Mouse (Mus musculus) thymus, adult 2 months (tissue): ENCODE data around the gene Paf1. TPM values are rescaled to one million over a fixed set of nuclear protein-coding genes. Genes with fewer than 3 reads are reported as not detected.

Experiments used
- DNase-seq: peaks from one replicate; pipeline ENCODE4 v3.0.0; 2021
- H3K27ac ChIP-seq: fragments of 200-500 bp; 2 replicates; pipeline ENCODE4 v1.5.1; 2012; ENCODE audit warnings: low read length, control low read depth; ENCODE audit not compliant: control insufficient read depth, insufficient read depth
- H3K27me3 ChIP-seq: fragments of 200-500 bp; 2 replicates; pipeline ENCODE4 v1.6.1; 2012; ENCODE audit warnings: mild to moderate bottlenecking, low read length, moderate library complexity, mixed read lengths; ENCODE audit not compliant: control insufficient read depth, insufficient read depth
- H3K36me3 ChIP-seq: fragments of 200-500 bp; 2 replicates; pipeline ENCODE4 v1.6.1; 2012; ENCODE audit warnings: mild to moderate bottlenecking, low read length, moderate library complexity; ENCODE audit not compliant: control insufficient read depth, insufficient read depth
- H3K4me1 ChIP-seq: fragments of 200-500 bp; replicated peaks from 2 replicates; pipeline ENCODE4 v1.6.1; 2012; ENCODE audit warnings: low read length; ENCODE audit not compliant: control insufficient read depth, insufficient read depth
- H3K4me3 ChIP-seq: fragments of 200-500 bp; 2 replicates; pipeline ENCODE4 v1.5.1; 2012; ENCODE audit warnings: mild to moderate bottlenecking, low read length, control low read depth, moderate library complexity; ENCODE audit not compliant: control insufficient read depth, insufficient read depth
- CTCF ChIP-seq: fragments of 200-500 bp; IDR thresholded peaks from 2 replicates; pipeline ENCODE4 v1.5.1; 2012; ENCODE audit warnings: mild to moderate bottlenecking, control low read depth, low read length, moderate library complexity, borderline replicate concordance; ENCODE audit not compliant: control insufficient read depth, poor library complexity, insufficient read depth; ENCODE audit errors: extremely low read depth
- POLR2A ChIP-seq: fragments of 200-500 bp; IDR thresholded peaks from 2 replicates; pipeline ENCODE4 v1.6.1; 2012; ENCODE audit warnings: mild to moderate bottlenecking, low read length, control low read depth, moderate library complexity; ENCODE audit not compliant: control insufficient read depth, poor library complexity, insufficient read depth; ENCODE audit errors: extremely low read depth
- WGBS: fragments of 180-500 bp; shearing (Covaris S2); methylation state at CpG from one replicate; pipeline ENCODE4 v1.1.7; 2018; 5-methylcytosine and 5-hydroxymethylcytosine counted together
- polyA plus RNA-seq: library from polyadenylated mRNA; depleted of rRNA; stranded (reverse); fragments of >200 nt; gene quantifications from 2 replicates; pipeline ENCODE4 v1.2.3, GENCODE M21; 2012

The Paf1 gene
- polyA plus RNA-seq, 1 experiment, result 146 TPM

- H3K27me3 ChIP-seq, result no peaks in the 10 kb centered on the region
- H3K4me3 ChIP-seq, result peak overlapping the region; percentile 70
- no peak overlapping the region for H3K27ac ChIP-seq
- 8% methylated on average over 22 of the region's 22 CpGs for WGBS
- peaks cover 29% of the 10 kb centered on the region; the same call in 1 of the 2 replicates for H3K36me3 ChIP-seq
- H3K4me1 ChIP-seq, result peaks cover 12% of the 10 kb centered on the region
- no peak for DNase-seq
- TF ChIP-seq POLR2A (no peak), CTCF (no peak)
These were observed 661 bp downstream of the Paf1 start for GRCm38 (mm10) chr7:28393272-28393951.

GRCm38 (mm10) chr7:28395425-28395824 is 2.7 kb downstream of the Paf1 start:
- no peak overlapping the region for H3K27ac ChIP-seq
- peaks cover 12% of the 10 kb centered on the region for H3K4me1 ChIP-seq
- H3K4me3 ChIP-seq, result no peak overlapping the region
- TF ChIP-seq CTCF (no peak), POLR2A (no peak)
- DNase-seq, result no peak
- H3K36me3 ChIP-seq, result peaks cover 46% of the 10 kb centered on the region
- no peaks in the 10 kb centered on the region for H3K27me3 ChIP-seq
- WGBS, result 99% methylated on average over 4 of the region's 4 CpGs

GRCm38 (mm10) chr7:28398000-28398399 is 5.2 kb downstream of the Paf1 start:
- H3K27me3 ChIP-seq, result no peaks in the 10 kb centered on the region
- DNase-seq, result no peak
- TF ChIP-seq POLR2A, result no peak
- TF ChIP-seq CTCF, result no peak
- no peak overlapping the region for H3K4me3 ChIP-seq
- H3K4me1 ChIP-seq, result peaks cover 6% of the 10 kb centered on the region
- H3K27ac ChIP-seq, result no peak overlapping the region
- peaks cover 46% of the 10 kb centered on the region for H3K36me3 ChIP-seq
- 80% methylated on average over 3 of the region's 3 CpGs for WGBS

- no peak for TF ChIP-seq CTCF
- TF ChIP-seq POLR2A, result no peak
- Histone ChIP-seq H3K27me3 (no peaks in the 10 kb centered on the region), H3K27ac (no peak overlapping the region), H3K4me1 (no peaks in the 10 kb centered on the region), H3K4me3 (no peak overlapping the region), H3K36me3 (peaks cover 46% of the 10 kb centered on the region)
- DNase-seq, result no peak
- WGBS, result 98% methylated on average over 10 of the region's 10 CpGs
These were observed 6.1 kb downstream of the Paf1 start for GRCm38 (mm10) chr7:28398696-28399340.

- no peak overlapping the region for H3K4me3 ChIP-seq
- H3K27me3 ChIP-seq, result no peaks in the 10 kb centered on the region
- DNase-seq, result no peak
- 100% methylated on average over 1 of the region's 1 CpGs for WGBS
- no peaks in the 10 kb centered on the region for H3K4me1 ChIP-seq
- H3K27ac ChIP-seq, result no peak overlapping the region; the same call in 1 of the 2 replicates
- H3K36me3 ChIP-seq, result peaks cover 60% of the 10 kb centered on the region
- TF ChIP-seq CTCF (no peak), POLR2A (no peak)
These were observed 8.3 kb downstream of the Paf1 start for GRCm38 (mm10) chr7:28401030-28401429.

- peaks cover 61% of the 10 kb centered on the region for H3K36me3 ChIP-seq
- H3K27ac ChIP-seq, result no peak overlapping the region
- DNase-seq, result no peak
- TF ChIP-seq POLR2A, result no peak
- TF ChIP-seq CTCF, result no peak
- H3K4me1 ChIP-seq, result no peaks in the 10 kb centered on the region
- WGBS, result 91% methylated on average over 3 of the region's 3 CpGs
- H3K27me3 ChIP-seq, result no peaks in the 10 kb centered on the region
- no peak overlapping the region for H3K4me3 ChIP-seq
These were observed 9.2 kb downstream of the Paf1 start for GRCm38 (mm10) chr7:28401942-28402341.
